Mouse (Mus musculus) activated CD4-positive, CD25-positive, alpha-beta regulatory T cell, adult 9 weeks (primary cell): Measurements from ENCODE around the gene Sri. TPM values are rescaled to one million over a fixed set of nuclear protein-coding genes. Genes with fewer than 3 reads are reported as not detected.

Source experiments
- polyA plus RNA-seq: library from polyadenylated mRNA; unstranded; fragments of 100-300 nt; shearing (Covaris generic); gene quantifications from one replicate; pipeline ENCODE4 v1.2.1, GENCODE M21; 2017

Gene Sri
- polyA plus RNA-seq = 831 TPM

DNA sequence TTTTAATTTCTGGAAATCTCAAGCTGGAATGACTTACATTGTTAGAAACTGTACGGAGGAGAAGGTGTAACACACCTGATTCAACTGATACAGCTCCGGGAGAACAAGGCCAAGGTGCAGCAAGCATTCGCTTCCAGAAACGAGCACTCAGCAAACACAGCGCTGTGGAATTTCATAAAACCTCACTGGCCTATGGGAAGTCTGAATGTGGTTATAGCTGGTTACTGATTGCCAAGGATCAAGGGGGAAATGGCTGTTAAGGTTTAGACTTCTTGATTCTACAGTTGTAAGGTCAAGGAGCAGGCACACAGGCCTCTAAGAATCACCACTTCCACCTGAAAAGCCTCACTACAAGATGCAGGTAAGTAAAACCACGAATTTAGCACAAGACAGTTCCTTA lies at the start of gene Sri:
TSS of gene Sri (plus strand) at position 224 of the 400 bp plus-strand sequence.

Other genes with a start within 250 kb of the Sri start
- gene Steap4, start 85.6 kb upstream of the Sri start, polyA plus RNA-seq = not detected